Mouse (Mus musculus): Measurements from ENCODE around the gene Cfap57. TPM values are rescaled to one million over a fixed set of nuclear protein-coding genes. Genes with fewer than 3 reads are reported as not detected.

Cfap57 gene
- polyA plus RNA-seq, 1 experiment, result not detected

GRCm38 (mm10) chr4:118533605-118534004 lies 87.0 kb downstream of the Cfap57 start:
- no peak for TF ChIP-seq GATA1 (IDR thresholded peaks at IDR 0.05; ENCODE audit: low read length)

DNA sequence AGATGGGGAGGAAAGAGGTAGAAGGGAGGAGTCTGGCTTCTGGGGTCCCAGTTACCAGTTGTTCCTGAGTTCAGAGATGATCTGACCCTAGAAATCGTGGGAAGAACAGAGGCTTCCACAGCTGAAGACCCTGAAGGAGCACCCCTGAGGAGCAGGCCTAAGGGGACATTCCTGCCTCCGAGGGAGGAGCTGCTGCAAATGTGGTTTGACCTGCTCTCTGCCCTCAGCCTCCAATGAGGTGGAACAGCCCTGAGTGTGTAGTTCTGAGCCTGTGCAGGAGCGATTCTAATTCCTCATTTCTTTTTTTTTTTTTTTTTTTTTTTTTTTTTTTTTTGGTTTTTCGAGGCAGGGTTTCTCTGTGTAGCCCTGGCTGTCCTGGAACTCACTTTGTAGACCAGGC lies 87.4 kb downstream of the Cfap57 start:
- no peak for TF ChIP-seq GATA1 (IDR thresholded peaks at IDR 0.05; ENCODE audit: low read length)

DNA sequence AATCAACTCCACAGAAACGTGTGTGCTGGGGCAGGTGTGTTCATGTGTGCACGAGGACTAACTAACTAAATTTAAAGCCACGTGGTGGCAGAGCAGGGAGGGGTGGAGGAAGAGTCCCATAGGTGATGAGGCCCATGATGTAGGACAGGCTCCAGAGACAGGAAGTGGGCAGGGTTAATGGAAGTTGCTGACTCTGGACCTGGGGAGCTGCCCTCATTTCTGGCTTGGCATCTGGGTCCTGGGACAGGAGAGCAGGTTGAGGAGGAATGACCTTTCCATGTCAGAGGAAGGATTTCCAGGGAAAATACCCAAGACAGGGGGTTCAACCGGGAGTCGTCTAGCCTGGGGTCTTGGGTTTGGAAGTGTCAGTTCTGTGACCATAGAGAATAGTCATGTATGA lies 87.9 kb downstream of the Cfap57 start:
- TF ChIP-seq GATA1 (IDR thresholded peaks at IDR 0.05; ENCODE audit: low read length), result no peak

DNA sequence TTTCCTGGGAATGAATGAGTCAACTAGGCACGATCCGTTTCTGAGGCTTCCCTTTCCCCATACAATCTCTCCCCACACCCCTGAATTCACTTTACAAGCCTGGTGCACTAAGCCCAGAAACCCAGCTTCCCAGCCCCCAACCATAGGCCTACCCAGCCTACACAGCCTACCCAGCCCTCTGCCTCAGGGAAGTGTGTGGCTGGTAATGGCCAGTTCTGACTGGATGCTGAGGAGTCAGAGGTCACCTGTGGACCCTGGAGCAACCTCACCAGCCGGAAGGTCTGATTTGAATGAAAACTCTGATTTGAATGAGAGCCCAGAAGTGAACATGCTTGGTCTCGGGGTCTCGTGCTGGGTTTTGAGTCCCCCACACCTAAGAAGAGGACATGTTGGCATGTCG lies 92.9 kb downstream of the Cfap57 start:
- no peak for TF ChIP-seq GATA1 (IDR thresholded peaks at IDR 0.05; ENCODE audit: low read length)

- no peak for TF ChIP-seq GATA1 (IDR thresholded peaks at IDR 0.05; ENCODE audit: low read length)
Measured at GRCm38 (mm10) chr4:118527335-118527681, 93.3 kb downstream of the Cfap57 start.

DNA sequence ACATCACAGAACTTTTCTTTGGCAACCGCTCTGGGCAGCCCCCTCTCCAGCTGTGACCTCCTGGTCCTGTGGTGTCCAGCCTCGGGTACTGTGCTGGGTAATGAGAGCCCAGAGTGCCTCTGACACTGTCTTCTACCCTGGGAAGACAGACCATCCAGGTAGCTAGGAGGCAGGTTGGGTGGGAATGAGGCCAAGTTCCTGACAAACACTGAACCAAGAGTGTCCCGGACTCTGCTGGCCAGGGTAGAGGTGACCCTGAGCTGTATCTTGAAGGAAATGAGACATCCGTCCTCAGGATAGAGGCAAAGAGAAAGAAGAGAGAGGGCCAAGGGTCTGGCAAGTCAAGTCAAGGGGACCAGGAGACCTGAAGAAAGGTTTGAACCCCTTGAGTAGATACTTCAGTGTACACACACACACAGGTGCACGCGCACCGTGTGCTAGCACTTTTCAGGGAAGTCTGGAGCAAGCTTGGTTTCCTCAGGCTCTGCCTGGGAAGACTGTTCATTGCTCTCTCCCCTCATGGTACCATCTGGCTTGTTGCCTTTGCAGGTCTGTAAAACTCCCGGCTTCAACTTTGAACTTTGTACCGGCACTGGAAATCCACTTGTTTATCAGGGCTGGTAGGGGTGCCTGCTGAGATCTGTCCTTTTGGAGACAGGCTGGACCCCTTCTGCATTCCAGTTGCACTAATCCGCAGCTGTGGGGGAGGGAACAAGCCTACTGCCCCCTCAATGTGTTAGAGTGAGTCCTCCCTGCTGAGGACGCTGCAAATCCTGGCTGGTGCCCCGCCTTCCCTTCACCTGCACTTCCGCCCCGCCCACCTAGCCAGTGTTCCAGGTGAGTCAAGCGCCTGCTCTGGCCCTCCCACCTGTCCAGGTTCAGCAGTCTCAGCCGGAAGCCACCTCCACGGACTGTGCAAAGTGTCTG lies 93.9 kb downstream of the Cfap57 start, which contains the start of gene 2610528J11Rik:
Gene 2610528J11Rik (plus strand): TSS at position 592 of the 927 bp plus-strand sequence.
- TF ChIP-seq GATA1 (IDR thresholded peaks at IDR 0.05; ENCODE audit: low read length), result no peak

- no peak for TF ChIP-seq GATA1 (IDR thresholded peaks at IDR 0.05; ENCODE audit: low read length)
Measured at GRCm38 (mm10) chr4:118525779-118526178, 94.8 kb downstream of the Cfap57 start.

GRCm38 (mm10) chr4:118523976-118524375 lies 96.6 kb downstream of the Cfap57 start:
- no peak for TF ChIP-seq GATA1 (IDR thresholded peaks at IDR 0.05; ENCODE audit: low read length)

GRCm38 (mm10) chr4:118522248-118522647 lies 98.3 kb downstream of the Cfap57 start:
- no peak for TF ChIP-seq GATA1 (IDR thresholded peaks at IDR 0.05; ENCODE audit: low read length)

DNA sequence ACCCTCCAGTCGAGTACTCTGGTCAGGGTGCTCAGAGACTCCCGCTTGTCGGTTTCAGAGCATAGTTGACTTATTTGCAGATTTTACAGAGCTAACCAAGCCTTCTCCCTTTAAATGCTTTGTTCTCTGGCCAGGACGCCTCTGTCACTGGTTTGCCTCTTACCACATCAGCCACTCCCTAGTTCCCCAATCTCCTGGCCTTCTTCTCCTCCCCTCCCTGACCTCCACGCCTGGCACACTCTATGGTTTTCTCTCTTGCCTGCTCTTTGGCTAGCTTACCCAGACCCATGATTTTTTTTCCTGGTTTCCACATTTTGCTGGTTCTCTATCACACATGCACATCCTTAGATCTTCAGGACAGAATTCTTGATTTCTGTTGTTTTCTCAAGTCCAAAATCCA lies 102.4 kb downstream of the Cfap57 start:
- no peak for TF ChIP-seq GATA1 (IDR thresholded peaks at IDR 0.05; ENCODE audit: low read length)

DNA sequence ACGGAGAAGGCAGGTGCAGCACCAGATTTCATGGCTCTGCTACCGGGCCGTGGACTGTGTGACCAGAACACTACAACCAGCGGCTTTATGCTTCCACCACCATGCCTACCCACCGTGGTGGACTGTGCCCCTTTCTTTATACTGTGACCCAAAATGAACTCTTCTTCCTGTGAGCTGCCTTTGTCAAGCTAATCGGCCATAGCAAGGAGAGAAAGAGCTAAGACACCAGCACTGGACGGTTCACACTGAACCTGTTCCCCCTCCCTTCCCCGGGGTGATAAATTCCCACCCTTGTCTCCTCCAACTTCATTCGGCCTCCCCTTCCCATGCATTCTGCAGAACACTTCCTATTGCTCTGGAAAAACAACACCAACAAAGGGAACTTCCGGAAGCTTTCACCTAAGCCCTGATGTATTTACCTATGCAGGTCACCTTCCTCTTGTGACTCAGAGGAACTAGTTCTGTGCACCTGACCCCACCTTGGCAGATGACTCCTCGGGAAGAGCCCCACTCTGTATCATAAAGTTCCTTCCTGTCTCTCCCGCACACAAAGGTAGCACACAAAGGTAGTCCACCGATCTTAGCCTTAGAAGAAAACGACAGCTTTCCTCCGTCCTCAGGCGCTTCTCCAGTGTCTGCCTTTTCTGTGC lies 103.0 kb downstream of the Cfap57 start:
- no peak for TF ChIP-seq GATA1 (IDR thresholded peaks at IDR 0.05; ENCODE audit: low read length)

- no peak for TF ChIP-seq GATA1 (IDR thresholded peaks at IDR 0.05; ENCODE audit: low read length)
Measured at GRCm38 (mm10) chr4:118516699-118517496, 103.7 kb downstream of the Cfap57 start.

DNA sequence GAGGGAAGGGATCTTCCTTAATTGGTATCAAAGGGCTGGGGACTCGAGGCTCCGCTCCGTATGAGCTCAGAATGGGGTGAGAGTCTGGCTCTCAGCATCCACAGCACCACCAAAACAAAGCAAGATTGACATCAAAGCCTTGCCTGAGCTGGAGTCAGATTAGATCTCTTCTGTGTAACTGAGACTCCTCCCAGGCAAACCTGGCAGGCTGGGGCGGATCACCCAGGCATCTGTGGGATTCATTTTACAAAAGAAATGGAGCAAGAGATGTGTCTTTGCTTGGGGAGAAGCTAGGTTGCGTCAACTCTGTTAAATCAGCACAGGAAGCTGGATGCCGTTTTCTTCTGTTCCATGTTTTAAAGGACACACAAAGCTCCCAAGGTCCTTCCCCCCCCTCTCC lies 111.5 kb downstream of the Cfap57 start:
- TF ChIP-seq GATA1 (IDR thresholded peaks at IDR 0.05; ENCODE audit: low read length), result no peak

- no peak for TF ChIP-seq GATA1 (IDR thresholded peaks at IDR 0.05; ENCODE audit: low read length)
Measured at GRCm38 (mm10) chr4:118505551-118505950, 115.0 kb downstream of the Cfap57 start.

Other genes with a start within 250 kb of the Cfap57 start
- 54.4 and 71.8 TPM in 2 replicates for gene Szt2, start 211.5 kb downstream of the Cfap57 start, polyA plus RNA-seq (2012)
- 25.1 and 50.0 TPM in 2 replicates for gene Med8, start 211.4 kb downstream of the Cfap57 start, polyA plus RNA-seq (2012)
- 101 and 108 TPM in 2 replicates for gene Elovl1, start 192.7 kb downstream of the Cfap57 start, polyA plus RNA-seq (2012)
- gene Cdc20, start 183.4 kb downstream of the Cfap57 start, polyA plus RNA-seq (2012), result 228 and 310 TPM in 2 replicates
- 0.12 and 0.15 TPM in 2 replicates for gene Mpl, start 163.3 kb downstream of the Cfap57 start, polyA plus RNA-seq (2012)
- gene Tie1, start 130.7 kb downstream of the Cfap57 start, polyA plus RNA-seq (2012), result not detected in 2 replicates
- not detected in 2 replicates for gene 2610528J11Rik, start 93.8 kb downstream of the Cfap57 start, polyA plus RNA-seq (2012)
- not detected in 2 replicates for gene Tmem125, start 76.7 kb downstream of the Cfap57 start, polyA plus RNA-seq (2012)
- gene Ebna1bp2, start within 50 bp of the Cfap57 start, polyA plus RNA-seq (2012), result 35.5 and 59.2 TPM in 2 replicates
- gene Olfr62, start 38.2 kb upstream of the Cfap57 start, polyA plus RNA-seq (2012), result not detected in 2 replicates
- gene Olfr1342, start 72.0 kb upstream of the Cfap57 start, polyA plus RNA-seq (2012), result not detected in 2 replicates
- not detected in 2 replicates for gene Olfr1341, start 82.7 kb upstream of the Cfap57 start, polyA plus RNA-seq (2012)
- not detected in 2 replicates for gene Olfr1340, start 99.4 kb upstream of the Cfap57 start, polyA plus RNA-seq (2012)
- not detected in 2 replicates for gene Olfr1339, start 111.4 kb upstream of the Cfap57 start, polyA plus RNA-seq (2012)
- gene Olfr1338, start 138.0 kb upstream of the Cfap57 start, polyA plus RNA-seq (2012), result not detected in 2 replicates
- gene Olfr1337, start 161.8 kb upstream of the Cfap57 start, polyA plus RNA-seq (2012), result not detected in 2 replicates
- gene Olfr1335, start 189.2 kb upstream of the Cfap57 start, polyA plus RNA-seq (2012), result not detected in 2 replicates
- gene Olfr1333, start 215.5 kb upstream of the Cfap57 start, polyA plus RNA-seq (2012), result not detected in 2 replicates
- not detected in 2 replicates for gene Olfr1331, start 243.9 kb upstream of the Cfap57 start, polyA plus RNA-seq (2012)

All from G1E-ER4 (cell line).